Mouse (Mus musculus) cortical plate, adult 2 months (tissue): Measurements from ENCODE around the gene Klhdc10. TPM values are rescaled to one million over a fixed set of nuclear protein-coding genes. Genes with fewer than 3 reads are reported as not detected.

ENCODE experiments used
- H3K27ac ChIP-seq: fragments of 200-500 bp; 2 replicates; pipeline ENCODE4 v1.5.1; 2012; ENCODE audit warnings: low read length, control low read depth, inconsistent platforms; ENCODE audit not compliant: insufficient read depth
- H3K4me1 ChIP-seq: fragments of 200-500 bp; 2 replicates; pipeline ENCODE4 v1.6.1; 2011; ENCODE audit warnings: low read length; ENCODE audit not compliant: control insufficient read depth, insufficient read depth
- H3K4me3 ChIP-seq: fragments of 200-500 bp; 2 replicates; pipeline ENCODE4 v1.5.1; 2011; ENCODE audit warnings: mild to moderate bottlenecking, low read length, control low read depth; ENCODE audit not compliant: insufficient read depth
- CTCF ChIP-seq: fragments of 200-500 bp; IDR thresholded peaks from 2 replicates; pipeline ENCODE4 v1.5.1; 2011; ENCODE audit warnings: mild to moderate bottlenecking, control low read depth, low read length; ENCODE audit not compliant: insufficient read depth; ENCODE audit errors: extremely low read depth
- POLR2A ChIP-seq: fragments of 200-500 bp; IDR thresholded peaks from 2 replicates; pipeline ENCODE4 v1.6.1; 2011; ENCODE audit warnings: mild to moderate bottlenecking, low read length, control low read depth; ENCODE audit not compliant: insufficient read depth; ENCODE audit errors: extremely low read depth
- polyA plus RNA-seq: library from polyadenylated mRNA; depleted of rRNA; stranded (reverse); fragments of >200 nt; gene quantifications from 2 replicates; pipeline ENCODE4 v1.2.3, GENCODE M21; 2012

The Klhdc10 gene
- polyA plus RNA-seq, 1 experiment = 58.0 TPM

GRCm38 (mm10) chr6:30432461-30433192 lies 31.0 kb downstream of the Klhdc10 start:
- Histone ChIP-seq H3K4me1 (peaks cover 2% of the 10 kb centered on the region; the same call in 1 of the 2 replicates), H3K27ac (no peak overlapping the region), H3K4me3 (no peak overlapping the region)
- no peak for TF ChIP-seq CTCF

GRCm38 (mm10) chr6:30436476-30436875 lies 34.8 kb downstream of the Klhdc10 start:
- Histone ChIP-seq H3K27ac (no peak overlapping the region), H3K4me3 (no peak overlapping the region), H3K4me1 (peaks cover 2% of the 10 kb centered on the region; the same call in 1 of the 2 replicates)
- TF ChIP-seq POLR2A = no peak

- H3K4me3 ChIP-seq = no peak overlapping the region
- peaks cover 2% of the 10 kb centered on the region; the same call in 1 of the 2 replicates for H3K4me1 ChIP-seq
- no peak overlapping the region for H3K27ac ChIP-seq
- TF ChIP-seq CTCF (no peak), POLR2A (no peak)
Observed at GRCm38 (mm10) chr6:30437054-30437453, 35.4 kb downstream of the Klhdc10 start.

GRCm38 (mm10) chr6:30439576-30439975 lies 37.9 kb downstream of the Klhdc10 start:
- Histone ChIP-seq H3K4me1 (no peaks in the 10 kb centered on the region; the same call in 1 of the 2 replicates), H3K4me3 (no peak overlapping the region), H3K27ac (no peak overlapping the region)
- TF ChIP-seq POLR2A (no peak), CTCF (no peak)

- Histone ChIP-seq H3K4me3 (no peak overlapping the region), H3K4me1 (peaks cover 5% of the 10 kb centered on the region), H3K27ac (no peak overlapping the region)
- no peak for TF ChIP-seq CTCF
- no peak for TF ChIP-seq POLR2A
Observed at GRCm38 (mm10) chr6:30456991-30457390, 55.3 kb downstream of the Klhdc10 start.

- Histone ChIP-seq H3K4me3 (no peak overlapping the region), H3K4me1 (peaks cover 5% of the 10 kb centered on the region), H3K27ac (no peak overlapping the region)
- TF ChIP-seq POLR2A (no peak), CTCF (no peak)
Observed at GRCm38 (mm10) chr6:30458626-30459025, 57.0 kb downstream of the Klhdc10 start.

GRCm38 (mm10) chr6:30459056-30459747 lies 57.5 kb downstream of the Klhdc10 start:
- peaks cover 5% of the 10 kb centered on the region for H3K4me1 ChIP-seq
- TF ChIP-seq POLR2A (no peak), CTCF (no peak)
- H3K4me3 ChIP-seq = 0 out of 2 replicates have a peak overlapping the region, but pooled peaks have one; percentile 6
- no peak overlapping the region for H3K27ac ChIP-seq

- TF ChIP-seq CTCF (peak; percentile 60), POLR2A (no peak)
Observed at GRCm38 (mm10) chr6:30459811-30460749, 58.4 kb downstream of the Klhdc10 start.

GRCm38 (mm10) chr6:30460750-30461446 lies 59.2 kb downstream of the Klhdc10 start:
- TF ChIP-seq CTCF (no peak), POLR2A (peak; percentile 58; the same call in 1 of the 2 replicates)
- Histone ChIP-seq H3K4me3 (no peak overlapping the region), H3K27ac (peak overlapping the region; percentile 91), H3K4me1 (peaks cover 5% of the 10 kb centered on the region)

More at GRCm38 (mm10) chr6:30459811-30460749, 58.4 kb downstream of the Klhdc10 start:
- Histone ChIP-seq H3K4me3 (0 out of 2 replicates have a peak overlapping the region, but pooled peaks have one; percentile 6), H3K4me1 (peaks cover 5% of the 10 kb centered on the region), H3K27ac (peak overlapping the region; percentile 91)
